Mouse (Mus musculus): ENCODE measurements around the gene Rnf225.

- TF ChIP-seq CTCF (IDR thresholded peaks at IDR 0.05; ENCODE audit: low read depth), result no peak
- TF ChIP-seq EP300 (optimal IDR thresholded peaks at IDR 0.05), result no peak
These were observed 38.5 kb downstream of the Rnf225 start, which contains the start of gene Zfp324 for GRCm38 (mm10) chr7:12965678-12966091.

All from stomach, postnatal 0 days (tissue).